Mouse (Mus musculus) lung, adult 2 months (tissue): ENCODE data around the gene Ifnlr1. TPM values are rescaled to one million over a fixed set of nuclear protein-coding genes. Genes with fewer than 3 reads are reported as not detected.

Experiments used
- DNase-seq: peaks from one replicate; pipeline ENCODE4 v3.0.0; 2022
- H3K4me1 ChIP-seq: fragments of 200-500 bp; 2 replicates; pipeline ENCODE4 v1.6.1; 2011; ENCODE audit warnings: low read length; ENCODE audit not compliant: control insufficient read depth, insufficient read depth
- H3K4me3 ChIP-seq: fragments of 200-500 bp; replicated peaks from 2 replicates; pipeline ENCODE3; 2011; ENCODE audit warnings: low read depth, mild to moderate bottlenecking, control low read depth, low read length; ENCODE audit errors: extremely low read depth
- CTCF ChIP-seq: fragments of 200-500 bp; IDR thresholded peaks from 2 replicates; pipeline ENCODE4 v1.5.1; 2011; ENCODE audit warnings: mild to moderate bottlenecking, low read length, control low read depth; ENCODE audit not compliant: insufficient read depth
- POLR2A ChIP-seq: fragments of 200-500 bp; IDR thresholded peaks from 2 replicates; pipeline ENCODE4 v1.6.1; 2011; ENCODE audit warnings: low read depth, mild to moderate bottlenecking, control low read depth, low read length, borderline replicate concordance; ENCODE audit errors: extremely low read depth
- WGBS: fragments of 180-500 bp; shearing (Covaris S2); methylation state at CpG from one replicate; pipeline ENCODE4 v1.1.7; 2018; 5-methylcytosine and 5-hydroxymethylcytosine counted together
- polyA plus RNA-seq: library from polyadenylated mRNA; depleted of rRNA; stranded (reverse); fragments of >200 nt; gene quantifications from 2 replicates; pipeline ENCODE4 v1.2.3, GENCODE M21; 2012

The Ifnlr1 gene
- polyA plus RNA-seq, 1 experiment = 8.8 TPM

- Histone ChIP-seq H3K4me1 (no peaks in the 10 kb centered on the region), H3K4me3 (no peak overlapping the region)
- TF ChIP-seq POLR2A = no peak
- no peak for TF ChIP-seq CTCF
- 70% methylated on average over 8 of the region's 8 CpGs for WGBS
- no peak for DNase-seq
Observed at GRCm38 (mm10) chr4:135730951-135731350, 44.9 kb downstream of the Ifnlr1 start.

- Histone ChIP-seq H3K4me3 (no peak overlapping the region), H3K4me1 (no peaks in the 10 kb centered on the region)
- no peak for DNase-seq
- 95% methylated on average over 14 of the region's 14 CpGs for WGBS
- no peak for TF ChIP-seq POLR2A
- TF ChIP-seq CTCF = no peak
Observed at GRCm38 (mm10) chr4:135733901-135734300, 47.8 kb downstream of the Ifnlr1 start.

GRCm38 (mm10) chr4:135736903-135737302, 50.8 kb downstream of the Ifnlr1 start:
- Histone ChIP-seq H3K4me3 (no peak overlapping the region), H3K4me1 (no peaks in the 10 kb centered on the region)
- 77% methylated on average over 3 of the region's 3 CpGs for WGBS
- TF ChIP-seq CTCF (no peak), POLR2A (no peak)
- DNase-seq = no peak

- DNase-seq = no peak
- WGBS = 39% methylated on average over 5 of the region's 5 CpGs
- TF ChIP-seq POLR2A = no peak
- TF ChIP-seq CTCF = no peak
- Histone ChIP-seq H3K4me1 (no peaks in the 10 kb centered on the region), H3K4me3 (no peak overlapping the region)
Observed at GRCm38 (mm10) chr4:135738237-135738636, 52.1 kb downstream of the Ifnlr1 start.

GRCm38 (mm10) chr4:135739148-135739547, 53.1 kb downstream of the Ifnlr1 start:
- H3K4me1 ChIP-seq = no peaks in the 10 kb centered on the region
- WGBS = 52% methylated on average over 7 of the region's 7 CpGs
- H3K4me3 ChIP-seq = no peak overlapping the region
- no peak for TF ChIP-seq CTCF
- no peak for TF ChIP-seq POLR2A
- no peak for DNase-seq

- WGBS = 94% methylated on average over 14 of the region's 14 CpGs
- Histone ChIP-seq H3K4me1 (no peaks in the 10 kb centered on the region), H3K4me3 (no peak overlapping the region)
- TF ChIP-seq CTCF (no peak), POLR2A (no peak)
- no peak for DNase-seq
Observed at GRCm38 (mm10) chr4:135739672-135740071, 53.6 kb downstream of the Ifnlr1 start.

- Histone ChIP-seq H3K4me1 (no peaks in the 10 kb centered on the region), H3K4me3 (no peak overlapping the region)
- no peak for DNase-seq
- TF ChIP-seq POLR2A = no peak
- WGBS = 14% methylated on average over 6 of the region's 6 CpGs
Observed at GRCm38 (mm10) chr4:135743520-135743919, 57.4 kb downstream of the Ifnlr1 start.

- WGBS = 27% methylated on average over 16 of the region's 16 CpGs
- H3K4me1 ChIP-seq = no peaks in the 10 kb centered on the region
- H3K4me3 ChIP-seq = no peak overlapping the region
- TF ChIP-seq POLR2A (no peak), CTCF (no peak)
- no peak for DNase-seq
Observed at GRCm38 (mm10) chr4:135744726-135745448, 58.8 kb downstream of the Ifnlr1 start.

- TF ChIP-seq CTCF = no peak
- TF ChIP-seq POLR2A = no peak
- H3K4me1 ChIP-seq = no peaks in the 10 kb centered on the region
- no peak for DNase-seq
- no peak overlapping the region for H3K4me3 ChIP-seq
- 57% methylated on average over 10 of the region's 10 CpGs for WGBS
Observed at GRCm38 (mm10) chr4:135745613-135746012, 59.5 kb downstream of the Ifnlr1 start.

- no peaks in the 10 kb centered on the region for H3K4me1 ChIP-seq
- no peak overlapping the region for H3K4me3 ChIP-seq
- DNase-seq = no peak
- no peak for TF ChIP-seq POLR2A
- TF ChIP-seq CTCF = no peak
- 73% methylated on average over 8 of the region's 8 CpGs for WGBS
Observed at GRCm38 (mm10) chr4:135750896-135751295, 64.8 kb downstream of the Ifnlr1 start.
